ENCODE assay signal across 8 mouse cellular contexts in genomic region chr5:151686606-151687525, GRCm38 (mm10). TPM values are rescaled to one million over a fixed set of nuclear protein-coding genes. Genes with fewer than 3 reads are reported as not detected.
A peak's percentile ranks its signal among the peaks of the same experiment; 100 is the strongest.
DNase-seq lines count a peak whose midpoint lies in the region; ATAC-seq and TF ChIP-seq lines count a peak whose summit lies in the region.

No protein-coding gene starts in this region.

- no peaks in the 10 kb centered on the region for H3K9me3 ChIP-seq in G1E (replicated peaks)
- no peaks in the 10 kb centered on the region for H3K9me3 ChIP-seq in forebrain, postnatal 0 days (ENCODE audit: low read length)

- peak; percentile 46 for TF ChIP-seq CTCF in G1E (IDR thresholded peaks at IDR 0.05; ENCODE audit: low read depth, low read length)
- TF ChIP-seq CTCF in cerebellum, adult 2 months (IDR thresholded peaks at IDR 0.05; ENCODE audit: borderline replicate concordance, insufficient read depth, low read depth, low read length), result peak; percentile 60
- peak; percentile 75 for TF ChIP-seq CTCF in forebrain, postnatal 0 days (IDR thresholded peaks at IDR 0.05; ENCODE audit: low read depth)
- TF ChIP-seq CTCF in layer of hippocampus, adult 2 months (conservative IDR thresholded peaks at IDR 0.05), result peak; percentile 80
- TF ChIP-seq CTCF in lung, adult 2 months (IDR thresholded peaks at IDR 0.05; ENCODE audit: insufficient read depth, low read length), result peak; percentile 92
- TF ChIP-seq CTCF in olfactory bulb, adult 2 months (IDR thresholded peaks at IDR 0.05; ENCODE audit: insufficient read depth, low read depth, low read length), result peak; percentile 61

- H3K9ac ChIP-seq in forebrain, postnatal 0 days, result no peak overlapping the region

- peak overlapping the region; percentile 29 for H3K4me2 ChIP-seq in forebrain, postnatal 0 days (ENCODE audit: low read depth)

- peaks cover 4% of the 10 kb centered on the region; the same call in 1 of the 2 replicates for H3K4me1 ChIP-seq in G1E (ENCODE audit: insufficient read depth, low read depth, low read length)
- no peaks in the 10 kb centered on the region for H3K4me1 ChIP-seq in cerebellum, adult 2 months (ENCODE audit: control insufficient read depth, insufficient read depth, low read length)
- no peaks in the 10 kb centered on the region for H3K4me1 ChIP-seq in forebrain, postnatal 0 days (ENCODE audit: insufficient read depth)
- H3K4me1 ChIP-seq in lung, adult 2 months (ENCODE audit: control insufficient read depth, insufficient read depth, low read length), result no peaks in the 10 kb centered on the region; the same call in 1 of the 2 replicates
- no peaks in the 10 kb centered on the region for H3K4me1 ChIP-seq in olfactory bulb, adult 2 months (ENCODE audit: control insufficient read depth, insufficient read depth, low read length)

- no peaks in the 10 kb centered on the region for H3K27me3 ChIP-seq in G1E (ENCODE audit: insufficient read depth, low read length)
- no peaks in the 10 kb centered on the region for H3K27me3 ChIP-seq in cerebellum, adult 2 months (ENCODE audit: control insufficient read depth, insufficient read depth, low read length)
- no peaks in the 10 kb centered on the region for H3K27me3 ChIP-seq in forebrain, postnatal 0 days (ENCODE audit: insufficient read depth, low read length)

- no peak overlapping the region; the same call in 1 of the 2 replicates for H3K4me3 ChIP-seq in G1E (ENCODE audit: low read depth, low read length)
- H3K4me3 ChIP-seq in cerebellum, adult 2 months (replicated peaks; ENCODE audit: insufficient read depth, low read depth, low read length), result no peak overlapping the region
- H3K4me3 ChIP-seq in forebrain, postnatal 0 days (ENCODE audit: low read depth, low read length), result 0 out of 2 replicates have a peak overlapping the region, but pooled peaks have one; percentile 9
- H3K4me3 ChIP-seq in layer of hippocampus, adult 2 months, result no peak overlapping the region
- no peak overlapping the region for H3K4me3 ChIP-seq in lung, adult 2 months (replicated peaks; ENCODE audit: extremely low read depth, low read depth, low read length)
- H3K4me3 ChIP-seq in olfactory bulb, adult 2 months (ENCODE audit: insufficient read depth, low read depth, low read length), result no peak overlapping the region

- 26% methylated on average over 15 of the region's 15 CpGs for WGBS in cerebellum, adult 2 months
- WGBS in forebrain, postnatal 0 days, result 27% methylated on average over 15 of the region's 15 CpGs
- 14% methylated on average over 15 of the region's 15 CpGs for WGBS in lung, adult 2 months
- WGBS in olfactory bulb, adult 2 months, result 17% methylated on average over 15 of the region's 15 CpGs

- no peak overlapping the region for H3K27ac ChIP-seq in cerebellum, adult 2 months (ENCODE audit: insufficient read depth, low read length)
- H3K27ac ChIP-seq in forebrain, postnatal 0 days (ENCODE audit: low read depth, low read length), result no peak overlapping the region
- no peak overlapping the region for H3K27ac ChIP-seq in layer of hippocampus, adult 2 months
- H3K27ac ChIP-seq in olfactory bulb, adult 2 months (ENCODE audit: insufficient read depth, low read depth, low read length), result no peak overlapping the region

- TF ChIP-seq POLR2A in cerebellum, adult 2 months (IDR thresholded peaks at IDR 0.05; ENCODE audit: borderline replicate concordance, insufficient read depth, low read length), result no peak
- TF ChIP-seq POLR2A in lung, adult 2 months (IDR thresholded peaks at IDR 0.05; ENCODE audit: borderline replicate concordance, extremely low read depth, low read depth, low read length), result no peak
- TF ChIP-seq POLR2A in olfactory bulb, adult 2 months (IDR thresholded peaks at IDR 0.05; ENCODE audit: insufficient read depth, low read depth, low read length), result no peak

- peak; percentile 94 for ATAC-seq in G1E (ENCODE audit: extremely low read depth, insufficient number of reproducible peaks, low FRiP score, poor library complexity, severe bottlenecking)
- peak; percentile 99 for ATAC-seq in forebrain, postnatal 0 days

- no peaks in the 10 kb centered on the region for H3K36me3 ChIP-seq in G1E (replicated peaks)
- H3K36me3 ChIP-seq in forebrain, postnatal 0 days (ENCODE audit: insufficient read depth), result no peaks in the 10 kb centered on the region

- DNase-seq in G1E (ENCODE audit: low spot score), result peak; percentile 49
- peak; percentile 40 to 58 for DNase-seq in cerebellum, adult 2 months
- DNase-seq in forebrain, postnatal 0 days, result peak; percentile 81
- DNase-seq in heart, postnatal 4 days, result peak; percentile 86
- DNase-seq in layer of hippocampus, adult 2 months (ENCODE audit: low spot score in 2 of 2), result peak; percentile 58 to 74
- peak; percentile 74 for DNase-seq in lung, adult 2 months
- DNase-seq in thymus, adult 18-20 months, result peak; percentile 39 to 51

RNA-seq across cellular contexts. Expression of gene Rfc3, which starts 35.8 kb away (rescaled TPM):
- 38.3 and 65.0 TPM in 2 replicates for total RNA-seq in G1E (2014; fragmentation: Nextera tagmentation)
- total RNA-seq in G1E (2017), result 97.0 and 97.9 TPM in 2 replicates
- polyA plus RNA-seq in G1E (2012), result 20.6 and 28.3 TPM in 2 replicates
- polyA plus RNA-seq in cerebellum, adult 2 months (2012; rRNA removed), result 12.7 and 13.2 TPM in 2 replicates
- 40.8 and 45.3 TPM in 2 replicates for total RNA-seq in forebrain, postnatal 0 days (2014; rRNA removed)
- polyA plus RNA-seq in forebrain, postnatal 0 days (2015; fragmentation: Nextera tagmentation; extraction: Ambion mirVana), result 62.7 and 74.6 TPM in 2 replicates
- total RNA-seq in heart, postnatal 4 days (2021), result 10 to 100 TPM; 26.0 to 30.0 TPM
- total RNA-seq in layer of hippocampus, adult 2 months (2021), result 10 to 100 TPM in 1 of 2 experiments, 1 to 10 TPM in 1; 8.2 to 10.5 TPM
- 4.5 and 7.0 TPM in 2 replicates for polyA plus RNA-seq in lung, adult 2 months (2012; rRNA removed)
- polyA plus RNA-seq in olfactory bulb, adult 2 months (2012; ENCODE audit: insufficient read depth, insufficient read length, low replicate concordance, missing spikeins), result not detected in 2 replicates
